Mouse (Mus musculus): ENCODE data around the gene Narfl. TPM values are rescaled to one million over a fixed set of nuclear protein-coding genes. Genes with fewer than 3 reads are reported as not detected.

The Narfl gene
- polyA plus RNA-seq, 1 experiment from 2014 or later: 27.3 TPM

- WGBS: 95% methylated on average over 4 of the region's 4 CpGs
- Histone ChIP-seq H3K4me3 (no peak overlapping the region), H3K9ac (no peak overlapping the region), H3K27ac (no peak overlapping the region), H3K9me3 (replicated peaks) (no peaks in the 10 kb centered on the region), H3K27me3 (peaks cover 5% of the 10 kb centered on the region; the same call in 1 of the 2 replicates), H3K4me2 (no peak overlapping the region), H3K4me1 (peaks cover 7% of the 10 kb centered on the region), H3K36me3 (ENCODE audit: poor library complexity, severe bottlenecking) (no peaks in the 10 kb centered on the region)
- no peak for ATAC-seq
Observed at GRCm38 (mm10) chr17:25748238-25748637, 25.3 kb upstream of the Narfl start.

GRCm38 (mm10) chr17:25749314-25749713 lies 24.3 kb upstream of the Narfl start:
- H3K4me2 ChIP-seq: no peak overlapping the region
- peaks cover 5% of the 10 kb centered on the region; the same call in 1 of the 2 replicates for H3K27me3 ChIP-seq
- ATAC-seq: no peak
- H3K9me3 ChIP-seq (replicated peaks): no peaks in the 10 kb centered on the region
- WGBS: 85% methylated on average over 6 of the region's 6 CpGs
- no peak overlapping the region for H3K4me3 ChIP-seq
- H3K9ac ChIP-seq: no peak overlapping the region
- H3K36me3 ChIP-seq (ENCODE audit: poor library complexity, severe bottlenecking): no peaks in the 10 kb centered on the region
- H3K27ac ChIP-seq: no peak overlapping the region
- peaks cover 7% of the 10 kb centered on the region for H3K4me1 ChIP-seq

GRCm38 (mm10) chr17:25751446-25751845 lies 22.1 kb upstream of the Narfl start:
- peaks cover 5% of the 10 kb centered on the region; the same call in 1 of the 2 replicates for H3K27me3 ChIP-seq
- 0 out of 2 replicates have a peak overlapping the region, but pooled peaks have one; percentile 13 for H3K9ac ChIP-seq
- 51% methylated on average over 5 of the region's 5 CpGs for WGBS
- H3K9me3 ChIP-seq (replicated peaks): no peaks in the 10 kb centered on the region
- no peak for ATAC-seq
- peaks cover 7% of the 10 kb centered on the region for H3K4me1 ChIP-seq
- no peak overlapping the region for H3K4me2 ChIP-seq
- no peak overlapping the region for H3K27ac ChIP-seq
- H3K36me3 ChIP-seq (ENCODE audit: poor library complexity, severe bottlenecking): no peaks in the 10 kb centered on the region
- no peak overlapping the region for H3K4me3 ChIP-seq

- H3K4me2 ChIP-seq: no peak within 1 kb of the TSS
- no peak within 1 kb of the TSS for H3K4me3 ChIP-seq
- H3K4me1 ChIP-seq: peaks cover 7% of the 10 kb centered on the region
- 74% methylated on average over 9 of the region's 9 CpGs for WGBS
- H3K36me3 ChIP-seq (ENCODE audit: poor library complexity, severe bottlenecking): no peaks in the 10 kb centered on the region
- no peak within 1 kb of the TSS for H3K27ac ChIP-seq
- no peak for ATAC-seq
- H3K27me3 ChIP-seq: peaks cover 2% of the 10 kb centered on the region; the same call in 1 of the 2 replicates
- no peaks in the 10 kb centered on the region for H3K9me3 ChIP-seq (replicated peaks)
- no peak within 1 kb of the TSS for H3K9ac ChIP-seq
Observed at GRCm38 (mm10) chr17:25754241-25754640, 19.3 kb upstream of the Narfl start, which contains the start of gene Msln. Gene Msln, minus strand, starts transcription at chr17:25754378.

GRCm38 (mm10) chr17:25755086-25755485 lies 18.5 kb upstream of the Narfl start:
- Histone ChIP-seq H3K9me3 (replicated peaks) (no peaks in the 10 kb centered on the region), H3K4me1 (peaks cover 7% of the 10 kb centered on the region), H3K4me3 (no peak overlapping the region), H3K27ac (no peak overlapping the region), H3K36me3 (ENCODE audit: poor library complexity, severe bottlenecking) (no peaks in the 10 kb centered on the region), H3K27me3 (0 out of 2 replicates have a peak, but pooled peaks cover 4% of the 10 kb centered on the region), H3K4me2 (no peak overlapping the region), H3K9ac (no peak overlapping the region)
- 79% methylated on average over 4 of the region's 4 CpGs for WGBS
- no peak for ATAC-seq

- 61% methylated on average over 4 of the region's 4 CpGs for WGBS
- 0 out of 2 replicates have a peak, but pooled peaks cover 4% of the 10 kb centered on the region for H3K27me3 ChIP-seq
- H3K27ac ChIP-seq: no peak overlapping the region
- ATAC-seq: no peak
- no peaks in the 10 kb centered on the region for H3K36me3 ChIP-seq (ENCODE audit: poor library complexity, severe bottlenecking)
- no peak overlapping the region for H3K9ac ChIP-seq
- peaks cover 7% of the 10 kb centered on the region for H3K4me1 ChIP-seq
- no peaks in the 10 kb centered on the region for H3K9me3 ChIP-seq (replicated peaks)
- H3K4me2 ChIP-seq: no peak overlapping the region
- no peak overlapping the region for H3K4me3 ChIP-seq
Observed at GRCm38 (mm10) chr17:25755627-25756377, 17.8 kb upstream of the Narfl start.

GRCm38 (mm10) chr17:25756378-25757242 lies 17.0 kb upstream of the Narfl start:
- Histone ChIP-seq H3K9me3 (replicated peaks) (no peaks in the 10 kb centered on the region), H3K4me1 (peaks cover 2% of the 10 kb centered on the region), H3K4me2 (no peak overlapping the region), H3K27ac (no peak overlapping the region), H3K27me3 (0 out of 2 replicates have a peak, but pooled peaks cover 4% of the 10 kb centered on the region), H3K4me3 (no peak overlapping the region), H3K36me3 (ENCODE audit: poor library complexity, severe bottlenecking) (no peaks in the 10 kb centered on the region), H3K9ac (no peak overlapping the region)
- no peak for ATAC-seq
- WGBS: 80% methylated on average over 9 of the region's 9 CpGs

GRCm38 (mm10) chr17:25757691-25758090 lies 15.9 kb upstream of the Narfl start:
- H3K9ac ChIP-seq: no peak overlapping the region
- no peak overlapping the region for H3K27ac ChIP-seq
- 0 out of 2 replicates have a peak, but pooled peaks cover 4% of the 10 kb centered on the region for H3K27me3 ChIP-seq
- no peaks in the 10 kb centered on the region for H3K9me3 ChIP-seq (replicated peaks)
- H3K36me3 ChIP-seq (ENCODE audit: poor library complexity, severe bottlenecking): no peaks in the 10 kb centered on the region
- no peak overlapping the region for H3K4me3 ChIP-seq
- no peaks in the 10 kb centered on the region for H3K4me1 ChIP-seq
- H3K4me2 ChIP-seq: no peak overlapping the region
- WGBS: 80% methylated on average over 3 of the region's 3 CpGs
- ATAC-seq: no peak

- 80% methylated on average over 8 of the region's 8 CpGs for WGBS
- H3K4me3 ChIP-seq: no peak overlapping the region
- H3K4me1 ChIP-seq: no peaks in the 10 kb centered on the region
- H3K9ac ChIP-seq: no peak overlapping the region
- H3K36me3 ChIP-seq (ENCODE audit: poor library complexity, severe bottlenecking): no peaks in the 10 kb centered on the region
- no peak overlapping the region for H3K4me2 ChIP-seq
- H3K27me3 ChIP-seq: 0 out of 2 replicates have a peak, but pooled peaks cover 4% of the 10 kb centered on the region
- H3K27ac ChIP-seq: no peak overlapping the region
- H3K9me3 ChIP-seq (replicated peaks): no peaks in the 10 kb centered on the region
- ATAC-seq: no peak
Observed at GRCm38 (mm10) chr17:25760148-25760547, 13.4 kb upstream of the Narfl start.

GRCm38 (mm10) chr17:25761561-25761970 lies 12.0 kb upstream of the Narfl start:
- Histone ChIP-seq H3K27ac (no peak overlapping the region), H3K4me2 (no peak overlapping the region), H3K4me3 (no peak overlapping the region), H3K36me3 (ENCODE audit: poor library complexity, severe bottlenecking) (no peaks in the 10 kb centered on the region), H3K9ac (no peak overlapping the region), H3K4me1 (peaks cover 9% of the 10 kb centered on the region), H3K27me3 (0 out of 2 replicates have a peak, but pooled peaks cover 4% of the 10 kb centered on the region), H3K9me3 (replicated peaks) (no peaks in the 10 kb centered on the region)
- ATAC-seq: no peak
- 57% methylated on average over 4 of the region's 4 CpGs for WGBS

- Histone ChIP-seq H3K9me3 (replicated peaks) (no peaks in the 10 kb centered on the region), H3K4me2 (no peak overlapping the region), H3K9ac (no peak overlapping the region), H3K4me3 (no peak overlapping the region), H3K4me1 (peaks cover 10% of the 10 kb centered on the region), H3K27ac (no peak overlapping the region), H3K36me3 (ENCODE audit: poor library complexity, severe bottlenecking) (no peaks in the 10 kb centered on the region), H3K27me3 (0 out of 2 replicates have a peak, but pooled peaks cover 7% of the 10 kb centered on the region)
- WGBS: 34% methylated on average over 3 of the region's 3 CpGs
- no peak for ATAC-seq
Observed at GRCm38 (mm10) chr17:25762591-25762990, 11.0 kb upstream of the Narfl start.

- Histone ChIP-seq H3K4me2 (no peak overlapping the region), H3K9me3 (replicated peaks) (no peaks in the 10 kb centered on the region), H3K9ac (0 out of 2 replicates have a peak overlapping the region, but pooled peaks have one; percentile 1), H3K27ac (no peak overlapping the region), H3K27me3 (peaks cover 14% of the 10 kb centered on the region), H3K4me3 (no peak overlapping the region), H3K4me1 (peaks cover 10% of the 10 kb centered on the region), H3K36me3 (ENCODE audit: poor library complexity, severe bottlenecking) (no peaks in the 10 kb centered on the region)
- 14% methylated on average over 5 of the region's 5 CpGs for WGBS
- ATAC-seq: peak; percentile 74; the same call in 1 of the 2 replicates
Observed at GRCm38 (mm10) chr17:25765886-25766285, 7.7 kb upstream of the Narfl start.
